Mouse (Mus musculus) intestine, postnatal 0 days (tissue): Measurements from ENCODE around the gene Btrc. TPM values are rescaled to one million over a fixed set of nuclear protein-coding genes. Genes with fewer than 3 reads are reported as not detected.

ENCODE experiments used
- ATAC-seq: fragments of 200-750 bp; cut with Nextera tagmentation; 2 replicates; pipeline ENCODE4 v1.8.0; 2017; ENCODE audit warnings: mild to moderate bottlenecking, moderate TSS enrichment, moderate library complexity
- H3K27ac ChIP-seq: fragments of 300-500 bp; sonication (generic); 2 replicates; pipeline ENCODE4 v1.5.1; 2014; ENCODE audit warnings: mild to moderate bottlenecking, low read depth, low read length, moderate library complexity
- H3K27me3 ChIP-seq: fragments of 300-500 bp; sonication (generic); replicated peaks from 2 replicates; pipeline ENCODE4 v1.6.1; 2014; ENCODE audit warnings: low read length, mixed read lengths; ENCODE audit not compliant: control insufficient read depth, insufficient read depth
- H3K36me3 ChIP-seq: fragments of 300-500 bp; sonication (generic); 2 replicates; pipeline ENCODE4 v1.6.1; 2014; ENCODE audit warnings: mild to moderate bottlenecking, moderate library complexity; ENCODE audit not compliant: control insufficient read depth, insufficient read depth
- H3K4me1 ChIP-seq: fragments of 300-500 bp; sonication (generic); replicated peaks from 2 replicates; pipeline ENCODE4 v1.6.1; 2014; ENCODE audit warnings: antibody characterized with exemption, low read length, mixed read lengths; ENCODE audit not compliant: control insufficient read depth, insufficient read depth
- H3K4me2 ChIP-seq: fragments of 300-500 bp; sonication (generic); replicated peaks from 2 replicates; pipeline ENCODE4 v1.6.1; 2014; ENCODE audit warnings: low read depth, mild to moderate bottlenecking, moderate library complexity
- H3K4me3 ChIP-seq: fragments of 300-500 bp; sonication (generic); 2 replicates; pipeline ENCODE4 v1.5.1; 2014; ENCODE audit warnings: low read depth, low read length
- H3K9ac ChIP-seq: fragments of 300-500 bp; sonication (generic); 2 replicates; pipeline ENCODE4 v1.6.1; 2014; ENCODE audit warnings: mild to moderate bottlenecking, low read depth, low read length
- H3K9me3 ChIP-seq: fragments of 300-500 bp; sonication (generic); 2 replicates; pipeline ENCODE4 v1.6.1; 2016; ENCODE audit warnings: mixed run types; ENCODE audit not compliant: control insufficient read depth
- CTCF ChIP-seq: sonication (generic); IDR thresholded peaks from 2 replicates; pipeline ENCODE4 v1.5.1; 2016; ENCODE audit warnings: low read depth, mild to moderate bottlenecking, control low read depth, antibody characterized with exemption, moderate library complexity
- WGBS: fragments of 180-500 bp; shearing (Covaris S2); extraction: QIAGEN DNeasy Blood & Tissue Kit; methylation state at CpG from one replicate; pipeline ENCODE4 v1.1.7; 2014; 5-methylcytosine and 5-hydroxymethylcytosine counted together
- polyA plus RNA-seq: library from polyadenylated mRNA; unstranded; fragments of >200 nt; fragmentation: Nextera tagmentation; extraction: Ambion mirVana; gene quantifications from 2 replicates; pipeline ENCODE4 v1.2.1, GENCODE M21; 2015

Btrc gene
- polyA plus RNA-seq, 1 experiment from 2014 or later = 11.9 TPM

DNA sequence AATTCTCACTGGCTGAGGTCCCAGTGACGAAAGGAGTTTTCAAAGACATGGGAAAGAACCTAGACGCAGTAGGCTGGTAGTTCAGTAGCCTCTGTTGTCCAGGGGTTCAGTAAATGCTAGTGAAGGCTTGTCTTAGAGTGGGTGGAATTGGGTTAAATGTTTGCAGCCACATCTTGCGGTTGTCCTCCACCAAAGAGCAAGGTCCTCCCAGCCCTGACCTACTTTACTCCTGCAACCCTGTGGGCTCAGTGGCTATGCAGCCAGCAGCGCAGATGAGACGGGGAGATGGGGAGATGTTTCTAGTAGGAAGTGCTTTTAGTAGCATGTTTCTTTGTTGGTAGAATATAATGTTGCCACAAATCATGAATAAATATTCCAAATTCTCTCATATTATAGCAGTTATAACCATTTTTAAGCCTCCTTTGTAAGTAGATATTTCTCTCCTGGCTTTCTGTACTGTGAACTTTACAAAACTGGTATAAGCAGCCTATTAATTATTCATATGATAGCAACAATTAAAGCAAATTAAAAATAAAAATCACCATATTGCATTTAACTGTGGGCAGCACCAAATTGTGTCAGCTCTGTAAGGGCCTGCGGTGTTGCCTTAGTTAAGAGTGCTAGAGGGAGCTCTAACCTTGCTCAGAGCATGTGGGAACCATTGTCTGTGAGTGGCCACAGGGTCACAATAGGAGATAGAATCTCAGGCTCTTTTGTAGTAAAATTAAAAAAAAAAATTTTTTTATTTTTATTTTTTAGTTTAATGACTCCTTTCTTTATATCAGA is 122.9 kb downstream of the Btrc start:
- peak; percentile 43 for TF ChIP-seq CTCF
- no peak overlapping the region for H3K4me2 ChIP-seq
- no peak overlapping the region for H3K27ac ChIP-seq
- no peaks in the 10 kb centered on the region for H3K36me3 ChIP-seq
- no peak overlapping the region for H3K9ac ChIP-seq
- WGBS = 81% methylated on average over 6 of the region's 6 CpGs
- no peaks in the 10 kb centered on the region for H3K4me1 ChIP-seq
- no peak for ATAC-seq
- no peak overlapping the region for H3K4me3 ChIP-seq
- H3K9me3 ChIP-seq = no peaks in the 10 kb centered on the region
- H3K27me3 ChIP-seq = no peaks in the 10 kb centered on the region

- Histone ChIP-seq H3K27me3 (no peaks in the 10 kb centered on the region), H3K9ac (no peak overlapping the region), H3K27ac (no peak overlapping the region), H3K4me2 (no peak overlapping the region), H3K9me3 (no peaks in the 10 kb centered on the region), H3K4me3 (no peak overlapping the region), H3K4me1 (no peaks in the 10 kb centered on the region), H3K36me3 (no peaks in the 10 kb centered on the region)
- no peak for TF ChIP-seq CTCF
- no peak for ATAC-seq
- WGBS = 91% methylated on average over 3 of the region's 3 CpGs
These were observed 123.5 kb downstream of the Btrc start for GRCm38 (mm10) chr19:45486992-45487387.

GRCm38 (mm10) chr19:45489961-45490360 is 126.4 kb downstream of the Btrc start:
- H3K9ac ChIP-seq = no peak overlapping the region
- no peaks in the 10 kb centered on the region for H3K9me3 ChIP-seq
- no peaks in the 10 kb centered on the region for H3K27me3 ChIP-seq
- H3K27ac ChIP-seq = no peak overlapping the region
- H3K4me3 ChIP-seq = no peak overlapping the region
- ATAC-seq = no peak
- H3K36me3 ChIP-seq = no peaks in the 10 kb centered on the region
- 58% methylated on average over 6 of the region's 6 CpGs for whole genome bisulfite sequencing
- H3K4me2 ChIP-seq = no peak overlapping the region
- H3K4me1 ChIP-seq = no peaks in the 10 kb centered on the region
- no peak for TF ChIP-seq CTCF

GRCm38 (mm10) chr19:45491246-45491645 is 127.7 kb downstream of the Btrc start:
- H3K4me3 ChIP-seq = no peak overlapping the region
- H3K9me3 ChIP-seq = no peaks in the 10 kb centered on the region
- no peak overlapping the region for H3K9ac ChIP-seq
- no peak for TF ChIP-seq CTCF
- no peaks in the 10 kb centered on the region for H3K4me1 ChIP-seq
- ATAC-seq = no peak
- no peaks in the 10 kb centered on the region for H3K36me3 ChIP-seq
- no peak overlapping the region for H3K4me2 ChIP-seq
- 81% methylated on average over 7 of the region's 7 CpGs for WGBS
- H3K27ac ChIP-seq = no peak overlapping the region
- H3K27me3 ChIP-seq = no peaks in the 10 kb centered on the region

DNA sequence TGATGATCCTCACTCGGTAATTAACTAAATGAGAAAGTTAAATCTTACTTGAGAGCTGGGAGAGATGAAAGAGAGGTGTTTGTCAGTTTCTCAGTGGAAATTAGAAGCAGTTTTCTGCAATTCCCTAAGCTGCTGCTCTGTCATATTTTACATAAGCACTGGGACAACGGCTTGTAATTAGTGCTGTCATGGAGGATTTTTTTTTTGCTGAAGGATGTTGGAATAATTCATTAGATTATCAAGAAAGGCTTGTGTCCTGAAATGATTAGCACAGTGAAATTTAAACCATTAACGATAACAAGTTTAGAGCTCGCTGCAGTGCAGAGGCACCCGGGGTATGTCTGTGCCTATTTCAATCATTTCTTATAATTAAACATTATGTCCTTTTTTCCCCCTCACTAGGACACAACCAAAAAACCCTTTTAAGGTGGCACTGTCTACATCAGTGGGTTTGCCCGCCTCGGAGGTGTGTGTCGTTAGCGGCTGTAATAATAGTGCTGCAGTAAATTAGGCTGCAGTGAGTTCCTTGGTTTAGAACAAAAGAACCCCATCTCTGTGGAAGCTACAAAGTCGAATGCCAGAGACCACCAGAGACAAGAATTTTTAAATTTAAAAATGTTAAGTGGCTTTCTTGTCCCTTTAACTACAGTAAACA is 130.7 kb downstream of the Btrc start:
- Histone ChIP-seq H3K27me3 (no peaks in the 10 kb centered on the region), H3K36me3 (no peaks in the 10 kb centered on the region), H3K9me3 (no peaks in the 10 kb centered on the region), H3K27ac (no peak overlapping the region), H3K9ac (no peak overlapping the region), H3K4me3 (no peak overlapping the region), H3K4me2 (no peak overlapping the region), H3K4me1 (no peaks in the 10 kb centered on the region)
- WGBS = 82% methylated on average over 10 of the region's 10 CpGs
- TF ChIP-seq CTCF = no peak
- no peak for ATAC-seq

DNA sequence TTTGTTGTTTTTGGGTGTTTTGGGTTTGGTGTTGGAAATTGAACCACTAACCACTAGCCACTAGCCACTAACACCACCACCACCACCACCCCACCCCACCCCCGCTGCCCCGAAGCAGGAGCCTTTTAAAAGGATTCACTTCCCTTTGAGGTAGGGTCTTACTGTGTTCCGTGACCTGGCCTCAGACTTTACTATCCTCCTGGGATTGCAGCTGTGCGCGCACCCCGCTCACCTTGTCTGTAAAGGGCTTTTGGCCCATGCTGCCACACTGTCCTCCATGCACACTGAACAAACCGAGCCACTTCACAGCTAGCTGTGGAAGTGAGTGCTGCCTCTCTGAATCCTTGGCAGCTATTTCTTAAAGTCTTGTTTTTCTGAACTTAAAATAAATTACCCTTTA is 141.9 kb downstream of the Btrc start:
- no peak for TF ChIP-seq CTCF
- Histone ChIP-seq H3K36me3 (peaks cover 12% of the 10 kb centered on the region; the same call in 1 of the 2 replicates), H3K4me3 (no peak overlapping the region), H3K27ac (no peak overlapping the region), H3K9ac (no peak overlapping the region), H3K27me3 (no peaks in the 10 kb centered on the region), H3K9me3 (no peaks in the 10 kb centered on the region), H3K4me2 (no peak overlapping the region), H3K4me1 (no peaks in the 10 kb centered on the region)
- WGBS = 90% methylated on average over 7 of the region's 7 CpGs
- ATAC-seq = no peak
